Mouse (Mus musculus): Measurements from ENCODE around the gene Prrx2.

- TF ChIP-seq CTCF (IDR thresholded peaks at IDR 0.05; ENCODE audit: low read depth): no peak
- no peak for TF ChIP-seq EP300 (IDR thresholded peaks at IDR 0.05; ENCODE audit: low read depth)
Observed at GRCm38 (mm10) chr2:30810573-30810972, 24.2 kb upstream of the Prrx2 start.

Measured in heart, postnatal 0 days (tissue).